8 mouse cellular contexts compared by ENCODE assay signal in the genomic region with DNA sequence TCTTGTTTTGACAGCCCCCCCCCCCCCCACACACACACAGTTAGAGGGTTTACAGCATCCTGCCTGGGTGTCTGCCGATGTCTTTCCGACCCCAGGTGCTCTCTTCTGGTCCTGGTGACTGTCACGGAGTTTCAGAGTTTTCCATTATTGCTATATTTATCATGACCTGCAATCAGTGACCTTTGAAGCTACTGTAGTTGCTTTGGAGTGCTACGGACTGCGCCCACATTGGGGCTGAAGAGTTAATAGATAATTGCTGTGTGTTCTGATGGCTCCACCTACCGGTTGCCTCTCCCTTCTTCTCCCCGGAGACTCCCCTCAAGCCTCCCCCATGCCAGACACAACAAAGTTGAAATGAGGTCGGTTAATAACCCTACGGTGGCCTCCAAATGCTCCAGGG. TPM values are rescaled to one million over a fixed set of nuclear protein-coding genes. Genes with fewer than 3 reads are reported as not detected.
DNase-seq lines count a peak whose midpoint lies in the region; ATAC-seq and TF ChIP-seq lines count a peak whose summit lies in the region.

No protein-coding gene starts in this region.

- no peak overlapping the region for H3K4me3 ChIP-seq in forebrain, embryonic 11.5 days (ENCODE audit: low read depth, low read length)
- no peak overlapping the region for H3K4me3 ChIP-seq in forebrain, embryonic 16.5 days (replicated peaks; ENCODE audit: low read length)
- H3K4me3 ChIP-seq in embryonic facial prominence, embryonic 13.5 days, result no peak overlapping the region
- no peak overlapping the region for H3K4me3 ChIP-seq in hindbrain, postnatal 0 days (ENCODE audit: low read length)
- H3K4me3 ChIP-seq in liver, embryonic 12.5 days, result no peak overlapping the region
- no peak overlapping the region for H3K4me3 ChIP-seq in neural tube, embryonic 12.5 days

- peak; percentile 62 for TF ChIP-seq CTCF in hindbrain, postnatal 0 days (IDR thresholded peaks at IDR 0.05; ENCODE audit: low read depth)

- WGBS in forebrain, embryonic 11.5 days, result 17% methylated on average over 9 of the region's 9 CpGs
- 20% methylated on average over 9 of the region's 9 CpGs for WGBS in forebrain, embryonic 16.5 days
- WGBS in embryonic facial prominence, embryonic 13.5 days, result 8% methylated on average over 9 of the region's 9 CpGs
- 9% methylated on average over 9 of the region's 9 CpGs for WGBS in hindbrain, postnatal 0 days
- 7% methylated on average over 9 of the region's 9 CpGs for WGBS in liver, embryonic 12.5 days (ENCODE audit: insufficient replicate concordance)
- 10% methylated on average over 9 of the region's 9 CpGs for WGBS in neural tube, embryonic 12.5 days

- no peaks in the 10 kb centered on the region for H3K36me3 ChIP-seq in forebrain, embryonic 11.5 days (ENCODE audit: control insufficient read depth, insufficient read depth, low read length)
- H3K36me3 ChIP-seq in forebrain, embryonic 16.5 days (ENCODE audit: control insufficient read depth, insufficient read depth), result no peaks in the 10 kb centered on the region
- H3K36me3 ChIP-seq in embryonic facial prominence, embryonic 13.5 days, result no peaks in the 10 kb centered on the region
- no peaks in the 10 kb centered on the region for H3K36me3 ChIP-seq in hindbrain, postnatal 0 days (ENCODE audit: insufficient read depth, low read length)
- no peaks in the 10 kb centered on the region for H3K36me3 ChIP-seq in liver, embryonic 12.5 days
- no peaks in the 10 kb centered on the region for H3K36me3 ChIP-seq in neural tube, embryonic 12.5 days

- H3K27ac ChIP-seq in forebrain, embryonic 11.5 days (ENCODE audit: low read depth, low read length), result no peak overlapping the region
- no peak overlapping the region for H3K27ac ChIP-seq in forebrain, embryonic 16.5 days (ENCODE audit: low read length)
- H3K27ac ChIP-seq in embryonic facial prominence, embryonic 13.5 days, result no peak overlapping the region
- no peak overlapping the region for H3K27ac ChIP-seq in hindbrain, postnatal 0 days
- no peak overlapping the region for H3K27ac ChIP-seq in liver, embryonic 12.5 days
- no peak overlapping the region for H3K27ac ChIP-seq in neural tube, embryonic 12.5 days

- H3K9me3 ChIP-seq in forebrain, embryonic 11.5 days (ENCODE audit: control insufficient read depth, low read length), result no peaks in the 10 kb centered on the region
- no peaks in the 10 kb centered on the region for H3K9me3 ChIP-seq in forebrain, embryonic 16.5 days (ENCODE audit: control insufficient read depth, low read length)
- no peaks in the 10 kb centered on the region for H3K9me3 ChIP-seq in embryonic facial prominence, embryonic 13.5 days
- no peaks in the 10 kb centered on the region for H3K9me3 ChIP-seq in hindbrain, postnatal 0 days (ENCODE audit: low read length)
- no peaks in the 10 kb centered on the region for H3K9me3 ChIP-seq in liver, embryonic 12.5 days (replicated peaks)
- no peaks in the 10 kb centered on the region for H3K9me3 ChIP-seq in neural tube, embryonic 12.5 days

- H3K4me1 ChIP-seq in forebrain, embryonic 11.5 days (replicated peaks; ENCODE audit: control insufficient read depth, insufficient read depth, low read length), result no peaks in the 10 kb centered on the region; the same call in 1 of the 2 replicates
- no peaks in the 10 kb centered on the region for H3K4me1 ChIP-seq in forebrain, embryonic 16.5 days (replicated peaks; ENCODE audit: control insufficient read depth, insufficient read depth, low read length)
- peaks cover 37% of the 10 kb centered on the region for H3K4me1 ChIP-seq in embryonic facial prominence, embryonic 13.5 days
- H3K4me1 ChIP-seq in hindbrain, postnatal 0 days (ENCODE audit: insufficient read depth, low read length), result no peaks in the 10 kb centered on the region
- no peaks in the 10 kb centered on the region for H3K4me1 ChIP-seq in liver, embryonic 12.5 days
- H3K4me1 ChIP-seq in neural tube, embryonic 12.5 days, result peaks cover 10% of the 10 kb centered on the region; the same call in 1 of the 2 replicates

- peak; percentile 68 for DNase-seq in forebrain, embryonic 11.5 days (ENCODE audit: low spot score)
- DNase-seq in adrenal gland, adult 18-20 months (ENCODE audit: low spot score in 2 of 2), result peak; percentile 16 to 26
- DNase-seq in hindbrain, postnatal 0 days (ENCODE audit: low spot score), result peak; percentile 69
- DNase-seq in urinary bladder, adult 18-20 months (ENCODE audit: low spot score in 2 of 2), result no peak

- H3K4me2 ChIP-seq in forebrain, embryonic 11.5 days (ENCODE audit: low read depth, low read length, severe bottlenecking), result no peak overlapping the region
- no peak overlapping the region for H3K4me2 ChIP-seq in forebrain, embryonic 16.5 days (ENCODE audit: low read length)
- H3K4me2 ChIP-seq in embryonic facial prominence, embryonic 13.5 days, result peak overlapping the region; percentile 31
- H3K4me2 ChIP-seq in hindbrain, postnatal 0 days (ENCODE audit: low read depth, low read length), result 0 out of 2 replicates have a peak overlapping the region, but pooled peaks have one; percentile 18
- H3K4me2 ChIP-seq in liver, embryonic 12.5 days, result peak overlapping the region; percentile 13
- peak overlapping the region; percentile 9; the same call in 1 of the 2 replicates for H3K4me2 ChIP-seq in neural tube, embryonic 12.5 days (replicated peaks)

- H3K9ac ChIP-seq in forebrain, embryonic 11.5 days (ENCODE audit: low read length), result no peak overlapping the region
- H3K9ac ChIP-seq in forebrain, embryonic 16.5 days (replicated peaks; ENCODE audit: low read depth, low read length), result no peak overlapping the region
- H3K9ac ChIP-seq in embryonic facial prominence, embryonic 13.5 days, result no peak overlapping the region
- H3K9ac ChIP-seq in hindbrain, postnatal 0 days (replicated peaks; ENCODE audit: low read length), result no peak overlapping the region
- no peak overlapping the region for H3K9ac ChIP-seq in liver, embryonic 12.5 days
- no peak overlapping the region for H3K9ac ChIP-seq in neural tube, embryonic 12.5 days

- H3K27me3 ChIP-seq in forebrain, embryonic 11.5 days (ENCODE audit: control insufficient read depth, insufficient read depth, low read length), result no peaks in the 10 kb centered on the region
- no peaks in the 10 kb centered on the region for H3K27me3 ChIP-seq in forebrain, embryonic 16.5 days (replicated peaks; ENCODE audit: control insufficient read depth, insufficient read depth, low read length)
- no peaks in the 10 kb centered on the region for H3K27me3 ChIP-seq in embryonic facial prominence, embryonic 13.5 days
- H3K27me3 ChIP-seq in hindbrain, postnatal 0 days (ENCODE audit: insufficient read depth, low read length), result no peaks in the 10 kb centered on the region
- H3K27me3 ChIP-seq in liver, embryonic 12.5 days (replicated peaks), result peaks cover 21% of the 10 kb centered on the region
- no peaks in the 10 kb centered on the region for H3K27me3 ChIP-seq in neural tube, embryonic 12.5 days (replicated peaks)

- ATAC-seq in forebrain, embryonic 11.5 days (replicated peaks; ENCODE audit: low FRiP score), result no peak
- ATAC-seq in forebrain, embryonic 16.5 days, result no peak
- ATAC-seq in embryonic facial prominence, embryonic 13.5 days (ENCODE audit: insufficient number of reproducible peaks, insufficient read depth, low FRiP score, low TSS enrichment, low read depth), result no peak; the same call in 1 of the 2 replicates
- 0 out of 2 replicates have a peak, but pooled peaks have one; percentile 27 for ATAC-seq in hindbrain, postnatal 0 days
- ATAC-seq in liver, embryonic 12.5 days, result peak; percentile 49; the same call in 1 of the 2 replicates
- no peak for ATAC-seq in neural tube, embryonic 12.5 days (ENCODE audit: low FRiP score, low read depth)

RNA-seq across cellular contexts. Expression of gene Gm11541, which starts 12.5 kb away (rescaled TPM):
- not detected in 2 replicates for polyA plus RNA-seq in forebrain, embryonic 11.5 days (2014; fragmentation: Nextera tagmentation; extraction: Ambion mirVana)
- not detected in 2 replicates for polyA plus RNA-seq in forebrain, embryonic 16.5 days (2015; fragmentation: Nextera tagmentation; extraction: Ambion mirVana)
- total RNA-seq in adrenal gland, adult 18-20 months (2021), result not detected
- polyA plus RNA-seq in embryonic facial prominence, embryonic 13.5 days (2015; fragmentation: Nextera tagmentation; extraction: Ambion mirVana), result 1.2 and 1.4 TPM in 2 replicates
- 0.63 TPM in 1 of 2 replicates, not detected in the other for total RNA-seq in hindbrain, postnatal 0 days (2014; rRNA removed)
- polyA plus RNA-seq in hindbrain, postnatal 0 days (2015; fragmentation: Nextera tagmentation; extraction: Ambion mirVana), result 0.39 and 0.42 TPM in 2 replicates
- not detected in 2 replicates for polyA plus RNA-seq in liver, embryonic 12.5 days (2016; fragmentation: Nextera tagmentation; extraction: Ambion mirVana)
- 0.15 TPM in 1 of 2 replicates, not detected in the other for polyA plus RNA-seq in neural tube, embryonic 12.5 days (2016; fragmentation: Nextera tagmentation; extraction: Ambion mirVana)

RNA-seq across cellular contexts. Expression of gene Cdc34b, which starts 24.8 kb away (rescaled TPM):
- 0.23 TPM in 1 of 2 replicates, not detected in the other for polyA plus RNA-seq in forebrain, embryonic 11.5 days (2014; fragmentation: Nextera tagmentation; extraction: Ambion mirVana)
- not detected in 2 replicates for polyA plus RNA-seq in forebrain, embryonic 16.5 days (2015; fragmentation: Nextera tagmentation; extraction: Ambion mirVana)
- under 1 TPM; 0.33 to 0.42 TPM for total RNA-seq in adrenal gland, adult 18-20 months (2021)
- polyA plus RNA-seq in embryonic facial prominence, embryonic 13.5 days (2015; fragmentation: Nextera tagmentation; extraction: Ambion mirVana), result 0.52 TPM in 1 of 2 replicates, not detected in the other
- total RNA-seq in hindbrain, postnatal 0 days (2014; rRNA removed), result 0.18 and 1.2 TPM in 2 replicates
- 0.30 TPM in 1 of 2 replicates, not detected in the other for polyA plus RNA-seq in hindbrain, postnatal 0 days (2015; fragmentation: Nextera tagmentation; extraction: Ambion mirVana)
- 0.11 TPM in 1 of 2 replicates, not detected in the other for polyA plus RNA-seq in liver, embryonic 12.5 days (2016; fragmentation: Nextera tagmentation; extraction: Ambion mirVana)
- not detected in 2 replicates for polyA plus RNA-seq in neural tube, embryonic 12.5 days (2016; fragmentation: Nextera tagmentation; extraction: Ambion mirVana)

RNA-seq across cellular contexts. Expression of gene Xylt2, which starts 39.4 kb away (rescaled TPM):
- 18.0 and 19.8 TPM in 2 replicates for polyA plus RNA-seq in forebrain, embryonic 11.5 days (2014; fragmentation: Nextera tagmentation; extraction: Ambion mirVana)
- 8.1 and 8.2 TPM in 2 replicates for polyA plus RNA-seq in forebrain, embryonic 16.5 days (2015; fragmentation: Nextera tagmentation; extraction: Ambion mirVana)
- 10 to 100 TPM; 10.6 to 11.8 TPM for total RNA-seq in adrenal gland, adult 18-20 months (2021)
- polyA plus RNA-seq in embryonic facial prominence, embryonic 13.5 days (2015; fragmentation: Nextera tagmentation; extraction: Ambion mirVana), result 24.5 and 25.5 TPM in 2 replicates
- total RNA-seq in hindbrain, postnatal 0 days (2014; rRNA removed), result 44.0 and 53.5 TPM in 2 replicates
- 13.6 and 14.9 TPM in 2 replicates for polyA plus RNA-seq in hindbrain, postnatal 0 days (2015; fragmentation: Nextera tagmentation; extraction: Ambion mirVana)
- 7.0 and 7.1 TPM in 2 replicates for polyA plus RNA-seq in liver, embryonic 12.5 days (2016; fragmentation: Nextera tagmentation; extraction: Ambion mirVana)
- polyA plus RNA-seq in neural tube, embryonic 12.5 days (2016; fragmentation: Nextera tagmentation; extraction: Ambion mirVana), result 18.5 and 19.5 TPM in 2 replicates

Comparison
In these comparisons a context has a peak if more than half of its experiments do, and no peak if none do; other contexts are left out.
1. ATAC-seq: peak in hindbrain, postnatal 0 days (single experiment) and liver, embryonic 12.5 days (single experiment); none in forebrain, embryonic 11.5 days (single experiment), forebrain, embryonic 16.5 days (single experiment), embryonic facial prominence, embryonic 13.5 days (single experiment) and neural tube, embryonic 12.5 days (single experiment).
2. DNase-seq: peak in forebrain, embryonic 11.5 days (single experiment), adrenal gland, adult 18-20 months (2 of 2) and hindbrain, postnatal 0 days (single experiment); none in urinary bladder, adult 18-20 months (0 of 2).
3. H3K4me2 ChIP-seq: peak in embryonic facial prominence, embryonic 13.5 days (single experiment), hindbrain, postnatal 0 days (single experiment), liver, embryonic 12.5 days (single experiment) and neural tube, embryonic 12.5 days (single experiment); none in forebrain, embryonic 11.5 days (single experiment) and forebrain, embryonic 16.5 days (single experiment).